Mouse (Mus musculus) liver, adult 2 months (tissue): Measurements from ENCODE around the gene Tgfbr2. TPM values are rescaled to one million over a fixed set of nuclear protein-coding genes. Genes with fewer than 3 reads are reported as not detected.
"Not testable (repeated sequence)": the region's sequence is repeated elsewhere in the genome, so short reads cannot be mapped to it uniquely, and the experiment has no call there.

Experiments used
- DNase-seq: peaks from one replicate; pipeline ENCODE4 v3.0.0-alpha.2; 2011; ENCODE audit warnings: low read depth, low spot score; ENCODE audit errors: extremely low read depth
- H3K27ac ChIP-seq: fragments of 200-500 bp; replicated peaks from 2 replicates; pipeline ENCODE4 v1.5.1; 2012; ENCODE audit warnings: low read depth, mild to moderate bottlenecking, control low read depth, inconsistent platforms, low read length; ENCODE audit not compliant: insufficient read depth
- H3K27me3 ChIP-seq: fragments of 200-500 bp; 2 replicates; pipeline ENCODE4 v1.6.1; 2012; ENCODE audit warnings: mild to moderate bottlenecking, moderate library complexity, low read length, inconsistent platforms; ENCODE audit not compliant: control insufficient read depth, insufficient read depth
- H3K36me3 ChIP-seq: fragments of 200-500 bp; 2 replicates; pipeline ENCODE4 v1.6.1; 2012; ENCODE audit warnings: low read length, inconsistent platforms; ENCODE audit not compliant: control insufficient read depth, insufficient read depth
- H3K4me1 ChIP-seq: fragments of 200-500 bp; 2 replicates; pipeline ENCODE4 v1.6.1; 2011; ENCODE audit warnings: low read length; ENCODE audit not compliant: control insufficient read depth, insufficient read depth
- H3K4me3 ChIP-seq: fragments of 200-500 bp; 2 replicates; pipeline ENCODE4 v1.5.1; 2011; ENCODE audit warnings: low read depth, mild to moderate bottlenecking, control low read depth, low read length, moderate library complexity; ENCODE audit not compliant: insufficient read depth
- H3K79me2 ChIP-seq: fragments of 200-500 bp; 2 replicates; pipeline ENCODE4 v1.6.1; 2012; ENCODE audit warnings: inconsistent platforms, mild to moderate bottlenecking, low read length, moderate library complexity; ENCODE audit not compliant: control insufficient read depth, insufficient read depth
- H3K9ac ChIP-seq: fragments of 200-500 bp; 2 replicates; pipeline ENCODE4 v1.6.1; 2012; ENCODE audit warnings: low read depth, mild to moderate bottlenecking, control low read depth, inconsistent platforms, low read length
- CTCF ChIP-seq: fragments of 200-500 bp; IDR thresholded peaks from 2 replicates; pipeline ENCODE4 v1.5.1; 2011; ENCODE audit warnings: low read depth, low read length, control low read depth
- POLR2A ChIP-seq: fragments of 200-500 bp; IDR thresholded peaks from 2 replicates; pipeline ENCODE4 v1.6.1; 2011; ENCODE audit warnings: low read length, control low read depth; ENCODE audit not compliant: insufficient read depth; ENCODE audit errors: extremely low read depth
- WGBS: fragments of 180-500 bp; shearing (Covaris S2); methylation state at CpG from one replicate; pipeline ENCODE4 v1.1.7; 2018; 5-methylcytosine and 5-hydroxymethylcytosine counted together
- polyA plus RNA-seq: library from polyadenylated mRNA; depleted of rRNA; stranded (reverse); fragments of >200 nt; gene quantifications from 2 replicates; pipeline ENCODE4 v1.2.3, GENCODE M21; 2012
- total RNA-seq: library from RNA; depleted of rRNA; stranded (reverse); fragments of >200 nt; gene quantifications from 2 replicates; pipeline ENCODE4 v1.2.3, GENCODE M21; 2014

Gene Tgfbr2
- total and polyA plus RNA-seq, 2 experiments: 8.2 to 8.3 TPM

- no peak overlapping the region for H3K9ac ChIP-seq
- H3K27me3 ChIP-seq: no peaks in the 10 kb centered on the region; the same call in 1 of the 2 replicates
- H3K4me3 ChIP-seq: no peak overlapping the region
- no peaks in the 10 kb centered on the region for H3K4me1 ChIP-seq
- peak; percentile 23 for DNase-seq
- H3K79me2 ChIP-seq: no peaks in the 10 kb centered on the region
- H3K36me3 ChIP-seq: no peaks in the 10 kb centered on the region
- WGBS: 12% methylated on average over 3 of the region's 3 CpGs
- peak; percentile 88 for TF ChIP-seq CTCF
- no peak for TF ChIP-seq POLR2A
- no peak overlapping the region for H3K27ac ChIP-seq
These were observed 133.4 kb downstream of the Tgfbr2 start for GRCm38 (mm10) chr9:116041787-116042186.

GRCm38 (mm10) chr9:116041369-116041768 lies 133.8 kb downstream of the Tgfbr2 start:
- Histone ChIP-seq H3K4me3 (no peak overlapping the region), H3K4me1 (no peaks in the 10 kb centered on the region), H3K9ac (no peak overlapping the region)

GRCm38 (mm10) chr9:116040852-116041251 lies 134.3 kb downstream of the Tgfbr2 start:
- not testable (repeated sequence) for H3K9ac ChIP-seq, H3K4me1 ChIP-seq, H3K79me2 ChIP-seq, H3K27me3 ChIP-seq, DNase-seq, H3K36me3 ChIP-seq, H3K4me3 ChIP-seq, H3K27ac ChIP-seq
- WGBS: 93% methylated on average over 14 of the region's 14 CpGs

More at GRCm38 (mm10) chr9:116041369-116041768, 133.8 kb downstream of the Tgfbr2 start:
- H3K27me3 ChIP-seq: no peaks in the 10 kb centered on the region; the same call in 1 of the 2 replicates
- TF ChIP-seq CTCF: no peak
- no peak for TF ChIP-seq POLR2A
- no peak overlapping the region for H3K27ac ChIP-seq
- no peaks in the 10 kb centered on the region for H3K36me3 ChIP-seq
- no peak for DNase-seq
- H3K79me2 ChIP-seq: no peaks in the 10 kb centered on the region
- 71% methylated on average over 4 of the region's 4 CpGs for WGBS

- no peaks in the 10 kb centered on the region for H3K79me2 ChIP-seq
- H3K27ac ChIP-seq: no peak overlapping the region
- 85% methylated on average over 4 of the region's 4 CpGs for WGBS
- H3K36me3 ChIP-seq: no peaks in the 10 kb centered on the region
- no peak overlapping the region for H3K9ac ChIP-seq
- no peak for DNase-seq
- no peaks in the 10 kb centered on the region for H3K4me1 ChIP-seq
- no peaks in the 10 kb centered on the region; the same call in 1 of the 2 replicates for H3K27me3 ChIP-seq
- no peak for TF ChIP-seq CTCF
- TF ChIP-seq POLR2A: no peak
- H3K4me3 ChIP-seq: no peak overlapping the region
These were observed 135.2 kb downstream of the Tgfbr2 start for GRCm38 (mm10) chr9:116039981-116040380.

GRCm38 (mm10) chr9:116038275-116038674 lies 136.9 kb downstream of the Tgfbr2 start:
- H3K9ac ChIP-seq: no peak overlapping the region
- H3K27me3 ChIP-seq: no peaks in the 10 kb centered on the region
- no peaks in the 10 kb centered on the region for H3K4me1 ChIP-seq
- no peak for DNase-seq
- H3K79me2 ChIP-seq: no peaks in the 10 kb centered on the region
- no peak overlapping the region for H3K4me3 ChIP-seq
- TF ChIP-seq POLR2A (no peak), CTCF (no peak)
- no peak overlapping the region for H3K27ac ChIP-seq
- no peaks in the 10 kb centered on the region for H3K36me3 ChIP-seq
- WGBS: 78% methylated on average over 6 of the region's 6 CpGs
